Mouse (Mus musculus): ENCODE data around the gene Lamp2. TPM values are rescaled to one million over a fixed set of nuclear protein-coding genes. Genes with fewer than 3 reads are reported as not detected.
"Not testable (repeated sequence)": the region's sequence is repeated elsewhere in the genome, so short reads cannot be mapped to it uniquely, and the experiment has no call there.

Lamp2 gene
- polyA plus RNA-seq (2015; fragmentation: Nextera tagmentation; extraction: Ambion mirVana) = 131 and 147 TPM in 2 replicates

- Histone ChIP-seq H3K27me3 (ENCODE audit: control insufficient read depth, insufficient read depth, low read length) (no peaks in the 10 kb centered on the region), H3K4me1 (replicated peaks; ENCODE audit: control insufficient read depth, insufficient read depth) (no peaks in the 10 kb centered on the region), H3K9me3 (ENCODE audit: control insufficient read depth, low read length) (no peaks in the 10 kb centered on the region), H3K27ac (replicated peaks) (peak within 1 kb of the TSS; percentile 84), H3K36me3 (ENCODE audit: control insufficient read depth, insufficient read depth, low read length) (no peaks in the 10 kb centered on the region), H3K4me3 (ENCODE audit: low read depth, low read length) (peak within 1 kb of the TSS; percentile 57), H3K4me2 (replicated peaks; ENCODE audit: low read depth) (peak within 1 kb of the TSS; percentile 53), H3K9ac (ENCODE audit: low read length) (peak within 1 kb of the TSS; percentile 67)
- ATAC-seq (ENCODE audit: low FRiP score, low TSS enrichment) (peak; percentile 97), DNase-seq (ENCODE audit: low spot score) (peak; percentile 82)
- 16% methylated on average over 42 of the region's 47 CpGs for WGBS
- TF ChIP-seq CTCF (IDR thresholded peaks at IDR 0.05; ENCODE audit: low read depth) = no peak
- no peak for TF ChIP-seq EP300 (optimal IDR thresholded peaks at IDR 0.05)
These were observed at the start of gene Lamp2 for GRCm38 (mm10) chrX:38455890-38456634. Lamp2 (minus strand) TSS chrX:38456454.

GRCm38 (mm10) chrX:38504846-38505245 is 48.6 kb upstream of the Lamp2 start:
- no peak overlapping the region for H3K4me3 ChIP-seq (ENCODE audit: low read depth, low read length)
- 79% methylated on average over 14 of the region's 14 CpGs for WGBS
- no peaks in the 10 kb centered on the region for H3K27me3 ChIP-seq (ENCODE audit: control insufficient read depth, insufficient read depth, low read length)
- H3K4me2 ChIP-seq (replicated peaks; ENCODE audit: low read depth) = no peak overlapping the region
- H3K36me3 ChIP-seq (ENCODE audit: control insufficient read depth, insufficient read depth, low read length) = no peaks in the 10 kb centered on the region
- no peaks in the 10 kb centered on the region for H3K9me3 ChIP-seq (ENCODE audit: control insufficient read depth, low read length)
- H3K4me1 ChIP-seq (replicated peaks; ENCODE audit: control insufficient read depth, insufficient read depth) = no peaks in the 10 kb centered on the region
- ATAC-seq (ENCODE audit: low FRiP score, low TSS enrichment) (no peak), DNase-seq (ENCODE audit: low spot score) (no peak)
- H3K27ac ChIP-seq (replicated peaks) = no peak overlapping the region
- H3K9ac ChIP-seq (ENCODE audit: low read length) = no peak overlapping the region
- TF ChIP-seq EP300 (optimal IDR thresholded peaks at IDR 0.05) (no peak), CTCF (IDR thresholded peaks at IDR 0.05; ENCODE audit: low read depth) (no peak)

- ATAC-seq (ENCODE audit: low FRiP score, low TSS enrichment); DNase-seq (ENCODE audit: low spot score); H3K36me3 ChIP-seq (ENCODE audit: control insufficient read depth, insufficient read depth, low read length); H3K9ac ChIP-seq (ENCODE audit: low read length); H3K27me3 ChIP-seq (ENCODE audit: control insufficient read depth, insufficient read depth, low read length); H3K4me2 ChIP-seq (replicated peaks; ENCODE audit: low read depth); H3K4me3 ChIP-seq (ENCODE audit: low read depth, low read length); H3K4me1 ChIP-seq (replicated peaks; ENCODE audit: control insufficient read depth, insufficient read depth); H3K9me3 ChIP-seq (ENCODE audit: control insufficient read depth, low read length); H3K27ac ChIP-seq (replicated peaks): not testable (repeated sequence)
- TF ChIP-seq CTCF (IDR thresholded peaks at IDR 0.05; ENCODE audit: low read depth) = peak; percentile 32
- 72% methylated on average over 5 of the region's 5 CpGs for WGBS
These were observed 45.9 kb upstream of the Lamp2 start for GRCm38 (mm10) chrX:38502182-38502581.

- not testable (repeated sequence) for H3K27ac ChIP-seq (replicated peaks); H3K4me2 ChIP-seq (replicated peaks; ENCODE audit: low read depth); H3K36me3 ChIP-seq (ENCODE audit: control insufficient read depth, insufficient read depth, low read length); DNase-seq (ENCODE audit: low spot score); ATAC-seq (ENCODE audit: low FRiP score, low TSS enrichment); H3K9ac ChIP-seq (ENCODE audit: low read length); H3K4me1 ChIP-seq (replicated peaks; ENCODE audit: control insufficient read depth, insufficient read depth); H3K4me3 ChIP-seq (ENCODE audit: low read depth, low read length); H3K9me3 ChIP-seq (ENCODE audit: control insufficient read depth, low read length); H3K27me3 ChIP-seq (ENCODE audit: control insufficient read depth, insufficient read depth, low read length)
- WGBS = 33% methylated on average over 20 of the region's 20 CpGs
These were observed 29.2 kb upstream of the Lamp2 start for GRCm38 (mm10) chrX:38485464-38485863.

GRCm38 (mm10) chrX:38478583-38478982 is 22.3 kb upstream of the Lamp2 start:
- H3K4me3 ChIP-seq (ENCODE audit: low read depth, low read length) = no peak overlapping the region
- H3K36me3 ChIP-seq (ENCODE audit: control insufficient read depth, insufficient read depth, low read length) = no peaks in the 10 kb centered on the region
- H3K4me1 ChIP-seq (replicated peaks; ENCODE audit: control insufficient read depth, insufficient read depth) = no peaks in the 10 kb centered on the region
- no peak for TF ChIP-seq EP300 (optimal IDR thresholded peaks at IDR 0.05)
- TF ChIP-seq CTCF (IDR thresholded peaks at IDR 0.05; ENCODE audit: low read depth) = no peak
- ATAC-seq (ENCODE audit: low FRiP score, low TSS enrichment) = no peak
- no peak overlapping the region for H3K4me2 ChIP-seq (replicated peaks; ENCODE audit: low read depth)
- no peak for DNase-seq (ENCODE audit: low spot score)
- no peaks in the 10 kb centered on the region for H3K9me3 ChIP-seq (ENCODE audit: control insufficient read depth, low read length)
- no peak overlapping the region for H3K9ac ChIP-seq (ENCODE audit: low read length)
- H3K27ac ChIP-seq (replicated peaks) = no peak overlapping the region
- H3K27me3 ChIP-seq (ENCODE audit: control insufficient read depth, insufficient read depth, low read length) = no peaks in the 10 kb centered on the region
- 58% methylated on average over 1 of the region's 1 CpGs for WGBS

- peak; percentile 71 for TF ChIP-seq CTCF (IDR thresholded peaks at IDR 0.05; ENCODE audit: low read depth)
- no peak for TF ChIP-seq EP300 (optimal IDR thresholded peaks at IDR 0.05)
- 11% methylated on average over 32 of the region's 32 CpGs for WGBS
These were observed 17.5 kb upstream of the Lamp2 start for GRCm38 (mm10) chrX:38473537-38474299.

More at GRCm38 (mm10) chrX:38473537-38474299, 17.5 kb upstream of the Lamp2 start:
- Histone ChIP-seq H3K9me3 (ENCODE audit: control insufficient read depth, low read length) (no peaks in the 10 kb centered on the region), H3K4me1 (replicated peaks; ENCODE audit: control insufficient read depth, insufficient read depth) (no peaks in the 10 kb centered on the region), H3K36me3 (ENCODE audit: control insufficient read depth, insufficient read depth, low read length) (no peaks in the 10 kb centered on the region), H3K27me3 (ENCODE audit: control insufficient read depth, insufficient read depth, low read length) (no peaks in the 10 kb centered on the region), H3K9ac (ENCODE audit: low read length) (peak overlapping the region; percentile 53), H3K27ac (replicated peaks) (peak overlapping the region; percentile 93), H3K4me2 (replicated peaks; ENCODE audit: low read depth) (peak overlapping the region; percentile 42), H3K4me3 (ENCODE audit: low read depth, low read length) (peak overlapping the region; percentile 42)
- DNase-seq (ENCODE audit: low spot score) = peak; percentile 71
- peak; percentile 97 for ATAC-seq (ENCODE audit: low FRiP score, low TSS enrichment)
